10 mouse cellular contexts compared by ENCODE assay signal in genomic region chr1:134074184-134074583, GRCm38 (mm10). TPM values are rescaled to one million over a fixed set of nuclear protein-coding genes. Genes with fewer than 3 reads are reported as not detected.
A peak's percentile ranks its signal among the peaks of the same experiment; 100 is the strongest.
DNase-seq lines count a peak whose midpoint lies in the region; ATAC-seq and TF ChIP-seq lines count a peak whose summit lies in the region.
"Had no signal": no experiment of that assay in that cellular context is flagged by ENCODE, and none has a peak within 500 bp of the region (broad histone marks: within the 10 kb centered on the region; RNA-seq: fewer than 3 reads in every experiment).

No protein-coding gene starts in this region.

- H3K4me3 ChIP-seq in heart, embryonic 11.5 days (ENCODE audit: low read depth, low read length) = no peak overlapping the region
- peak overlapping the region; percentile 79 for H3K4me3 ChIP-seq in megakaryocyte, embryonic 14.5 days (replicated peaks)
- peak overlapping the region; percentile 52 for H3K4me3 ChIP-seq in liver, embryonic 16.5 days (ENCODE audit: low read depth, low read length)

- 58% methylated on average over 3 of the region's 3 CpGs for WGBS in heart, embryonic 11.5 days (ENCODE audit: insufficient replicate concordance)
- 66% methylated on average over 3 of the region's 3 CpGs for WGBS in liver, embryonic 16.5 days (ENCODE audit: insufficient replicate concordance)

- no peak for TF ChIP-seq CTCF in brain, embryonic 14.5 days (IDR thresholded peaks at IDR 0.05; ENCODE audit: borderline replicate concordance, extremely low read depth, insufficient read depth, insufficient read length)

- no peaks in the 10 kb centered on the region for H3K27me3 ChIP-seq in heart, embryonic 11.5 days (ENCODE audit: control insufficient read depth, insufficient read depth, low read length)
- no peaks in the 10 kb centered on the region for H3K27me3 ChIP-seq in megakaryocyte, embryonic 14.5 days (replicated peaks)
- no peaks in the 10 kb centered on the region for H3K27me3 ChIP-seq in liver, embryonic 16.5 days (ENCODE audit: control insufficient read depth, insufficient read depth, low read depth, low read length)

- 0 out of 2 replicates have a peak, but pooled peaks have one; percentile 3 for TF ChIP-seq POLR2A in brain, embryonic 14.5 days (IDR thresholded peaks at IDR 0.05; ENCODE audit: borderline replicate concordance, extremely low read depth, insufficient read depth, insufficient read length, poor library complexity, severe bottlenecking)

- 0 out of 2 replicates have a peak overlapping the region, but pooled peaks have one; percentile 46 for H3K4me2 ChIP-seq in heart, embryonic 11.5 days
- H3K4me2 ChIP-seq in liver, embryonic 16.5 days (ENCODE audit: low read depth, low read length) = peak overlapping the region; percentile 79

- H3K9ac ChIP-seq in heart, embryonic 11.5 days (ENCODE audit: low read depth, low read length) = no peak overlapping the region
- H3K9ac ChIP-seq in liver, embryonic 16.5 days (ENCODE audit: low read depth, low read length) = peak overlapping the region; percentile 73

- ATAC-seq in heart, embryonic 11.5 days (replicated peaks; ENCODE audit: insufficient number of reproducible peaks, low FRiP score, low TSS enrichment) = no peak
- no peak for ATAC-seq in megakaryocyte, adult 5-6 weeks (ENCODE audit: poor library complexity, severe bottlenecking)
- ATAC-seq in liver, embryonic 16.5 days (ENCODE audit: low read depth) = no peak

- no peaks in the 10 kb centered on the region for H3K9me3 ChIP-seq in heart, embryonic 11.5 days (replicated peaks; ENCODE audit: control insufficient read depth, low read length)
- no peaks in the 10 kb centered on the region for H3K9me3 ChIP-seq in megakaryocyte, embryonic 14.5 days
- no peaks in the 10 kb centered on the region for H3K9me3 ChIP-seq in liver, embryonic 16.5 days (replicated peaks; ENCODE audit: control insufficient read depth, low read length)

- H3K36me3 ChIP-seq in heart, embryonic 11.5 days (ENCODE audit: control insufficient read depth, insufficient read depth, low read length) = no peaks in the 10 kb centered on the region
- peaks cover 40% of the 10 kb centered on the region for H3K36me3 ChIP-seq in megakaryocyte, embryonic 14.5 days (replicated peaks; ENCODE audit: low read length)
- peaks cover 29% of the 10 kb centered on the region for H3K36me3 ChIP-seq in liver, embryonic 16.5 days (ENCODE audit: control insufficient read depth, insufficient read depth)

- peak overlapping the region; percentile 81; the same call in 1 of the 2 replicates for H3K27ac ChIP-seq in heart, embryonic 11.5 days (ENCODE audit: low read depth, low read length)
- peak overlapping the region; percentile 99 for H3K27ac ChIP-seq in liver, embryonic 16.5 days (ENCODE audit: low read length)

- H3K4me1 ChIP-seq in heart, embryonic 11.5 days (ENCODE audit: control insufficient read depth, insufficient read depth, low read length) = peaks cover 51% of the 10 kb centered on the region
- peaks cover 93% of the 10 kb centered on the region for H3K4me1 ChIP-seq in megakaryocyte, embryonic 14.5 days
- H3K4me1 ChIP-seq in liver, embryonic 16.5 days (ENCODE audit: control insufficient read depth, low read depth, low read length) = peaks cover 74% of the 10 kb centered on the region

- DNase-seq in heart, adult 18-20 months = no peak
- no peak for DNase-seq in brain, embryonic 14.5 days (ENCODE audit: low read depth)
- DNase-seq in spleen, adult 18-20 months = no peak
- no peak for DNase-seq in spleen, postnatal 36 days (ENCODE audit: low spot score in 2 of 2)
- DNase-seq: kidney, adult 18-20 months had no signal

RNA-seq across cellular contexts. Expression of gene Btg2, which starts 4.7 kb away (rescaled TPM):
- polyA plus RNA-seq in heart, embryonic 11.5 days (2014; fragmentation: Nextera tagmentation; extraction: Ambion mirVana) = 31.7 and 35.6 TPM in 2 replicates
- 10 to 100 TPM; 31.1 to 32.0 TPM for total RNA-seq in heart, adult 18-20 months (2021)
- polyA plus RNA-seq in megakaryocyte, embryonic 14.5 days (2012; ENCODE audit: insufficient read depth, low replicate concordance) = 8.3 and 13.9 TPM in 2 replicates
- total RNA-seq in megakaryocyte, adult 5-6 weeks (2015) = 68.9 and 87.3 TPM in 2 replicates
- total RNA-seq in megakaryocyte, adult 5-6 weeks (2017) = 175 and 189 TPM in 2 replicates
- polyA plus RNA-seq in brain, embryonic 14.5 days (2012; rRNA removed) = 31.8 and 58.3 TPM in 2 replicates
- polyA plus RNA-seq in liver, embryonic 16.5 days (2015; fragmentation: Nextera tagmentation; extraction: Ambion mirVana) = 107 and 109 TPM in 2 replicates

RNA-seq across cellular contexts. Expression of gene Chit1, which starts 36.9 kb away (rescaled TPM):
- polyA plus RNA-seq in heart, embryonic 11.5 days (2014; fragmentation: Nextera tagmentation; extraction: Ambion mirVana) = 1.7 and 1.9 TPM in 2 replicates
- total RNA-seq in heart, adult 18-20 months (2021) = not detected
- polyA plus RNA-seq in megakaryocyte, embryonic 14.5 days (2012; ENCODE audit: insufficient read depth, low replicate concordance) = not detected in 2 replicates
- total RNA-seq in megakaryocyte, adult 5-6 weeks (2015) = 0.16 and 0.83 TPM in 2 replicates
- total RNA-seq in megakaryocyte, adult 5-6 weeks (2017) = 0.07 TPM in 1 of 2 replicates, not detected in the other
- 0.09 and 0.11 TPM in 2 replicates for polyA plus RNA-seq in brain, embryonic 14.5 days (2012; rRNA removed)
- polyA plus RNA-seq in liver, embryonic 16.5 days (2015; fragmentation: Nextera tagmentation; extraction: Ambion mirVana) = 0.19 and 0.20 TPM in 2 replicates

RNA-seq across cellular contexts. Expression of gene Fmod, which starts 37.1 kb away (rescaled TPM):
- polyA plus RNA-seq in heart, embryonic 11.5 days (2014; fragmentation: Nextera tagmentation; extraction: Ambion mirVana) = 10.6 and 13.4 TPM in 2 replicates
- 1 to 10 TPM; 6.2 to 9.3 TPM for total RNA-seq in heart, adult 18-20 months (2021)
- polyA plus RNA-seq in megakaryocyte, embryonic 14.5 days (2012; ENCODE audit: insufficient read depth, low replicate concordance) = not detected in 2 replicates
- total RNA-seq in megakaryocyte, adult 5-6 weeks (2015) = not detected in 2 replicates
- total RNA-seq in megakaryocyte, adult 5-6 weeks (2017) = not detected in 2 replicates
- 2.8 and 7.4 TPM in 2 replicates for polyA plus RNA-seq in brain, embryonic 14.5 days (2012; rRNA removed)
- 2.2 and 3.3 TPM in 2 replicates for polyA plus RNA-seq in liver, embryonic 16.5 days (2015; fragmentation: Nextera tagmentation; extraction: Ambion mirVana)
- total RNA-seq: common myeloid progenitor, adult 5-6 weeks had no signal
